Mouse (Mus musculus) CD8-positive naive resting alpha-beta T cell, adult 2 months (primary cell): ENCODE data around the gene Ak9.
A peak's percentile ranks its signal among the peaks of the same experiment; 100 is the strongest.

Source experiments
- DNase-seq, 2 experiments: peaks; one replicate each; pipeline ENCODE4 v3.0.0; 2022; ENCODE audit warnings: low read depth in 2 of 2, low spot score in 2 of 2

Ak9 gene

DNA sequence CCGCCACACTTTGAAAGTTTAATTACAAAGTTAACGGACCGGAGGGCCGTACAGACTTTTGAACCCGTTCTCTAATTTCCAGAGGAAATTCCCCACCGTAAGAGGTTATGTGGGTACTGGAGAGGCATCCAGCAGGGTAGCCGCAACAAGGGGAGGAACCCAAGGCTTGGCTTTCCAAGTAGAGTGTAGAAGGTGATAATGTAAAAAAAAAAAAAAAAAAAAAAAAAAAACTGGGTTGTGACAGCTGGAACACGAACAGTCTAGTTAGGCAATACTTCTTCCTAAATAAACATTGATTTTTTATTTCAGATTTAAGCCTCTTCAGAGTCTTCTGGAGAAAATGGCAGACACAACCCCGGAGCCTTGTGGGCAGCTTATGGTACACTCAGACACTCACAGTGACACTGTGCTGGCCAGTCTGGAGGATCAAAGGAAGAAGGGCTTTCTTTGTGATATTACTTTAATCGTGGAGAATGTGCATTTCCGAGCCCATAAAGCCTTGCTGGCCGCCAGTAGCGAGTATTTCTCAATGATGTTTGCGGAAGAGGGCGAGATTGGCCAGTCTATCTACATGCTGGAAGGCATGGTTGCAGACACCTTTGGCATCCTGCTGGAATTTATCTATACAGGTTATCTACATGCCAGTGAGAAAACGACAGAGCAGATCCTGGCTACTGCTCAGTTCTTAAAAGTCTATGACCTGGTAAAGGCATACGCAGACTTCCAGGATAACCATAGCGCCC lies 147.2 kb downstream of the Ak9 start:
- DNase-seq: no peak

DNA sequence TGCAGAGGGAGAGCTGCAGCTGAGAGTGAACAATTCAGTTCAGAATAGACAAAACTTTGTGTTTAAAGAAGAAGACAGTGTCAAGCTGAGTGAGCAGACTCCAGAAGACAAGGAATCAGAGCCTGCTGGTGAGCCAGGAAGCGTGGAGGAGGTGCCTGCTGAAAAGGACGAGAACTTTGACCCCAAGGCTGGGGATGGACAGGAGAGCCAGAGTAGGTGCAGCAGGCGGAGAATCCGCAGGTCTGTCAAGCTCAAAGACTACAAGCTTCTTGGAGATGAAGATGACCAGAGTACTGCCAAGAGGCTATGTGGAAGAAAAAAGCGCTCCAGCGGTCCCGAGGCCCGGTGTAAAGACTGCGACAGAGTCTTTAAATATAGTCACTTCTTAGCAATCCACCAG lies 147.9 kb downstream of the Ak9 start:
- DNase-seq: no peak

DNA sequence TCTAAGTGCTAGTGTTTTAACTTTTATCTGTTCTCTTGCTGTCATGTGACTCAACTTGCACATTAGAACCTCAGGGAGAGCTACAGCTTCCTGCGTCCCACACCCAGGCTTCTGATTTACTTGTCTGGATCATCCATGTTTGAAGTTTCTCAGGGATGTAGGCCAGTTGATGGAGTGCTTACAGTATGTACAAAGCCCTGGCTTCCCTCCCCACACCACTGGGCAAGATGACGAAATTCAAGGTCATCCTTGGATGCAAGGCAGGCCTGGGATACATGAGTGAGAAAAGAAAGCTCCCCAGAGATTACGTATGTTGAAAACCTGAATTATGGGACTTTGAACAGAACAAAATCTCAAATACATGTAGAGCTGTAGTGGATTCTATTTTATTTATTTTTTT lies 149.0 kb downstream of the Ak9 start:
- DNase-seq: no peak

DNA sequence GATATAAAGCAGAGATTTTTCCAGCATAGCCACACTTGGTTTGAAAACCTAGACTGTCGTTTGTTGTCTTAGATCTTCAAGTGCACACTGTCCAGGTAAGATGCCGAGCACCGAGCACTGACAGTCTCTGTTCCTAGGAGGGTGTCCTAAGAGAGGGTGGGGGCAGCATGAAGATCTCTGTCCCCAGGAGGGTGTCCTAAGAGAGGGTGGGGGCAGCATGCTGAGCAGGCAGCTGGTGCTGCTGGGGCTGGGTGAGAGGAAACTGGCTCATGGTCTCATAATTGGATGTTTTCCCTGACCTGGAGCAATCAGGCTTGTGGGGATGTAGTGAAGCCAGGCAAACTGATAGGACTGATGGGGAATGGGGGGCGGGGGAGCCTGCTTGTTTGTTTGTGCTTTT lies 156.2 kb downstream of the Ak9 start:
- no peak for DNase-seq

DNA sequence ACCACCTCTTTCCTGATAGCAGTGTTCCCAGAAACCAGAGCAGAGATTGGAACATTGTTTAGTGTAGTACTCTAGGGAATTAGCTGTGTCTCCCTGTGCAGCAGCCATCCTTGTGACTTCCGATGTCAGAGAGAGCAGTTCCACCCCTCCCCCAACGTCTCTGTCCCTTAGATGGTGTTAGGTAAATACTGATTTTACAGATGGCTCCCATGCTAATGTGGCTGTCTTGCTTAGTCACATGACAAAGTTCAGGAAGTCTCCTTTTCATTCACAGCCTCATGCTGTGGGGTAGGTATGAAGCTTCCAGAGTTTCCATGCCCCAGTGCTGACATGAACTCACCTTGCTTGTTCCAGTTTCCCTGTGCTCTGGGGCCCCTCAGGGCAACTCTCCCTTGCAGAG lies 156.7 kb downstream of the Ak9 start:
- no peak for DNase-seq

DNA sequence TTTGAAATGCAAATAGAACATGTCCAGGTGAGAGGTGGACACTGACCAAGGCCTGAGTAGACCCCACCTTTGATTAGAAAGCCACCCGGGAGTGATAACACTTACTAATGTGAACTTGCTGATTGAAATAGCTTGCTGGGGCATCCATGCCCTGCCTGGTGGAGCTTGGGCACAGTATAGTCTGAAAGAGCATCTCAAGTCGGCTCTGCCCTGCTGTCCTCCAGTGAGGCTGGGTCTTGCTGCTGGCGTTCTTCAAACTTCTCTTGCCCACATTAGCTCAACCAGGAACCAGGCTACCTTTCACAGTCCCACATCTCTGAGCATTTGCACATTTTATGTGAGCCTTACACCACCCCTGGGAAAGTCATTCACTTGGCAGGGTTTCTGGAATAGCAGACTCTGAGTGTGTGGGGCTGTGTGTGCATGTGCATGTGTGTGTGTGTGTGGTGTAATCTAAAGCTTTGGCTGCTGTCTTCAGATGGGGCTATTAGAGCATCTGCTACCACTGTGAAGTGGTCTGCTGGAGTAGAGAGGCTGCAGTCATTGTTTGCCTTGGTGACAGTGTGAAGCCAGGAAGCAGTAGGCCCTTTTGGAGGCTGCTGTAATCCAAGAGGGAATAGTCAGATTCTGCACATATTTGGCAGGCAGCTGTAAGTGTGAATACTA lies 157.4 kb downstream of the Ak9 start:
- no peak for DNase-seq

DNA sequence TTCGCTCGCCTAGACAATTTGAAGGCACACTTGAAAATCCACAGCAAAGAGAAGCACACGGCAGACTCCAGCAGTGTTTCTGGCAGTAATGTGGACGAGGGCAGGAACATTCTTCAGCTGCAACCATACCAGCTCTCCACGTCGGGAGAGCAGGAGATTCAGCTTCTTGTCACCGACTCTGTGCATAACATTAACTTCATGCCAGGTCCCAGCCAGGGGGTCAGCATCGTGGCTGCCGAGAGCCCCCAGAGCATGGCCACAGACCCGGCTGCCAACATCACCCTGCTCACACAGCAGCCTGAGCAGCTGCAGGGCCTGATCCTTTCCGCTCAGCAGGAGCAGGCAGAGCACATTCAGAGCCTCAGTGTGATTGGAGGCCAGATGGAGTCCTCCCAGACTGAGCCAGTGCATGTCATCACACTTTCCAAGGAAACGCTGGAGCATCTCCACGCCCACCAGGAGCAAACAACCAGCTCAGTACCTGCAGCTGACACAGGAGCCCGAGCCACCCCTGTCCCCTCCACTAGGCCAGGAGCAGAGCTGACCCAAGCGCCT lies 160.7 kb downstream of the Ak9 start:
- DNase-seq: no peak

DNA sequence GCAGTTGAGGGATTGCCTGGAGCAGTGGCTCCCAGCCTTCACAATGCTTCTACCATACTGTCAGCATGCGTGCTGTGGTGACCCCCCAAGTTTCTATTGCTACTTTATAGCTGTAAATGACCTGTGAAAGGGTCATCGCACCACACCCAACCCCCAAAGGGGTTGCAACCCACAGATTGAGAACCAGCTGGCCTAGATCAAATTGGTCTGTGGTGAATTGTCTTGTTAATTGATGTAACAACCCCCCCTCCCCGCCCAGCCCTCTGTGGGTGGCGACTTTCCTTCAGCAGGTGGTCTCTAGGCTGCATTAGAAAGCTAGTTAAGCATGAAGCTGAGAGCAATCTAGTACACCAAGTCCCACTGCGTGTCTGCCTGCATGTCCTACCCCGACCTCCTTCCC lies 163.5 kb downstream of the Ak9 start:
- no peak for DNase-seq

DNA sequence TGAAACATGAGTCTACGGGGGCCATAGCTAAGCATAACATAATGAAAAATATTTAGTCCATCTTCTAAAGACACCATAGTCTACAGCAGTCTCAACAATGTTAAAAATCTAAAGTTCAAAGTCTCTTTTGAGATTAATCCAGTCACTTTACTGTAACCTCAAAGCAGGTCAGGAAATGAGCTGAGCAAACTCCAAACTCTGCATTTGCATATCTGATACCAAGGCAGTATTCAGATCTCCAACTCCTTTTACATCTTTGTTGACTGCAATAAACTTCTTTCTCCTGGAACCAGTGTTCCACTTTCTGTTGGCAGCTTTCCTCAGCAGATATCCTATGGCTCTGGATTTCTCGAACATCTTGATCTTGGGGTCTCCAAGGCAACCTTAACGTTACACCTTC lies 166.9 kb downstream of the Ak9 start:
- no peak for DNase-seq

DNA sequence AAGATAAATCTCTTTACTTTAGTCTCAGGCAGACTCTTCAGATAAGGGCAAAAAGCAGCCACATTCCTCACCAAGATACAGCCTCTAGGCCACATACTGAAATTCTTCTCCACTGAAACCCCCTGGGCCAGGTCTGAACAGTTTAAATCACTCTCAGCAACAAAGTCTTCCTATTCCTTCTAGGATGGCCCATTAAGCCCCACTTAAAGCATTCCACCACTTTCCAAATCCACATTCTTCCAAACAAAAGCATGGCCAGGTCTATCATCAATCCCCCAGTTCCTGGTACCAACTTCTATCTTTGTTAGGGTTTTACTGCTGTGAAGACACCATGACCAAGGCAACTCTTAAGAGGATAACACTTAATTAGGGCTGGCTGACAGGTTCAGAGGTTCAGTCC lies 168.8 kb downstream of the Ak9 start:
- no peak for DNase-seq

DNA sequence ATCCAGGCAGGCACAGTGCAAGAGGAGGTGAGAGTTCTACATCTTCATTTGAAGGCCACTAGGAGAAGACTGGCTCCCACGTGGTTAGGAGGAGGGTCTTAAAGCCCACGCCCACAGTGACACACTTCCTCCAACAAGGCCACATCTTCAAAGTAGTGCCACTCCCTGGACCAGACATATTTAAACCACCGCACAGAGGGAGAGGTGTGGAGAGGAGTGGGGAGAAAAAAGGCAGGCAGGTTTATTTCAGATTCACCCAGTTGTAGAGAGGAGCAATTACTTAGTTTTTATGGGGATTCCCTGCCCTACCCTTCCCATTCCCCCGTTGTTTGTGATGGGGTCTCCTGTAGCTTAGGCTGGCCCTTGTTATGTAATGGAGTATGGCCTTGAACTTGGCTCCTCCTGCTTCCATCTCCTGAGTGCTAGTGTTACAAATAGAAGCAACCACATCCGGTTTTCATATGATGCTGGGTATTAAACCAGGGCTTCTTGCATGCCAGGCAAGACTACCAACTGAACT lies 169.2 kb downstream of the Ak9 start:
- peak; percentile 35 to 51 for DNase-seq

DNA sequence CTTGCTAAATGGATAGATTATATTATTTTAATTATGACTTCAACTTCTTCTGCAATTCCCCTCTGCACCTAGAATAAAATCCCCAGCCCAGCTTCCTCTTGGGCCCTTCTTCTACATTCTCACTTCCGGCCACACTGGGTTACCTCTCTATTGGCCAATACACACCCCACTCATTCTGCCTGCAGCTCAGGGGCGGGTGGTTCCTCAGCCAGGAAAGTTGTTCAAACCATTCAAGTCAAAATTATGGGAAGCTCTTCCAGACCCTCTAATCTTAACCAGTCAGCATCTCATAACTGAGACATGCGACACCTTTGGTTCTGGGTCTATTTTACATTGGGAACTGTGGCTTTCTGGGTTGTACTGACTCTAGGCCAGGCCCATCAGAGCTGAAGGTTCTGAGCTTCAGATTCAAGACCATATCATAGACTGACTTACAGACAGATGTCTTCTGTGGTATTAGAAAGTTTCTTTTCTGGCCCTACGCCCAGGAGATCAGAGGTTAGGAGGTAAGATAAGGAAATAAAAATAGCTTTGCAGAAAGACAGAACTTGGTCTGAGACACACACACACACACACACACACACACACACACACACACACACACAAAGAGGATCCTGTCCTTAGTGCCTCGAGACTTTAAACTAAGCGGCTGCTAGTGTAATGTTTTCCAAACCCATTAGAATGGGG lies 170.1 kb downstream of the Ak9 start:
- DNase-seq: peak; percentile 29 to 39

DNA sequence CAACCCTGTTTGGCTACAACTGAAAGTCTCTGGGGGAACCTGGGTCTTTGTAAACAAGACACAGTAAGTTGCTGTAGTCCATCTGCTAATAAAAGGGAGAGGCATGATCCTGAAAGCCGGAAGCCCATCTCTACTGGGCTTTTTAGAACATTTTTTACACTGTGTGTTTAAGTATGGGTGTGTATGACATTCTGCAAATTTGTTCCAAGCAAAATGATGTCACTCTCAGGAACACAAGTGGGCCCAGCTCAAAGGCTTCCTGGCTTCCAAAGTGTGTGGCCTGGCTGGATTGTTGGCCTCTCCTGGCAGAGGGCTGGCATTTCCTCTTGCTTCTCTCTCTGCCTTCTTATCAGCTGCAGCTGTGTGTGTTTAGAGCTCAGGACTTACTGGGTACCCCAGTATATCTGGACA lies 171.2 kb downstream of the Ak9 start:
- DNase-seq: no peak

DNA sequence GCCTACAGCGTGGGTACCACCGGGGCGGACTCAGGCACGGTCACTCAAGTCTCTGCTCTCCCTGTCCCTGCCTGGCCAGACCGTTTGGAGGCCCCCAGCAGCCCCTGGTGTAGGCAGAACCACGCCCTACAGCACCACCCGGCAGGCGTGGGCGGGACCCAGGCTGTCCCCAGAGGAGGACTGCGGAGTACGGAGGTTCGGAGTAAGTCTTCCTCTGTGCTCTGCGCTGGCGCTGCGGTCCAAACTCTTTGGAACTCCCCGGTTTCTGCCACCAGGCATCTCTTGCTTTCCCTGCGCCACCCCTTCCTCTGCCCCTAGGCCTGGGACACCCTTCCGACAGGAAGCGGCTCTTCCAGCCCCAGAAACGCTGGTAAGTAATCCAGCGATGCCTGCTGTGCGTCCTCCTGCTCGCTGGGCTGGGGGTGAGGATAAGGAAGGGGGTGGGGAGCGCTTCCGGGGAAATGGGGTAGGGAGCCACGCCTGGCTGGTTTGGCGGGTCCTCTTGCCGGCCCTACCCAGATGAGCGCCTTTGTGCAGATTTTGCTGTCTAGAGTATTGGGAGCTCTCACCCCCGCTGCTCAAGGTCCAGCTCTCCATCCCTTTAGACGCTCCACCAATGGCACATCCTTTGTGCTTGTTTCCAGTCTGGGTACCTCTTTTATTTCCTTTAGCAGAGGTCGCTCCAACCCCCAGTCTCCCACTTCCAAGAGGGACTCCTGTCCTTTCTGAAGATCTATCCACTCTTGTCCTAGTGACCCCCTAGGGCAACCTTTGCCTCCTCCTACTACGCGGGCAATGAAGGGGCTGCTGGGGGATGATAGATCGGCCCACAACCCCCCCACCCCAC lies 172.6 kb downstream of the Ak9 start, which contains the start of gene Mical1:
Gene Mical1, plus strand, starts transcription at position 144 of the 847 bp plus-strand sequence.
- DNase-seq: peak; percentile 52 to 58

DNA sequence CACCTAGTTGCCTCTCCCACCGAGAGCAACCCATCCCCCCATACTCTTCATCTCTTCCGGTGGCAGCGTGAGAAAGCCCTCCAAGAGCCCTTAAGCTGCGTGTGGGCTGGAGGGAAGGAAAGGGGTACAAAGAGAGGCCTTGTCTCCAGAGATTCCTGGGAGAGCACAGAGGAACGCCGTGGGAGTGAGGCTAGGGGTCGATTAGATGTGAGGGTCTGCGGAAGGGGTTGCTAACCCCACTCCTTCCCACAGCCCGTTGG lies 173.2 kb downstream of the Ak9 start:
- no peak for DNase-seq

DNA sequence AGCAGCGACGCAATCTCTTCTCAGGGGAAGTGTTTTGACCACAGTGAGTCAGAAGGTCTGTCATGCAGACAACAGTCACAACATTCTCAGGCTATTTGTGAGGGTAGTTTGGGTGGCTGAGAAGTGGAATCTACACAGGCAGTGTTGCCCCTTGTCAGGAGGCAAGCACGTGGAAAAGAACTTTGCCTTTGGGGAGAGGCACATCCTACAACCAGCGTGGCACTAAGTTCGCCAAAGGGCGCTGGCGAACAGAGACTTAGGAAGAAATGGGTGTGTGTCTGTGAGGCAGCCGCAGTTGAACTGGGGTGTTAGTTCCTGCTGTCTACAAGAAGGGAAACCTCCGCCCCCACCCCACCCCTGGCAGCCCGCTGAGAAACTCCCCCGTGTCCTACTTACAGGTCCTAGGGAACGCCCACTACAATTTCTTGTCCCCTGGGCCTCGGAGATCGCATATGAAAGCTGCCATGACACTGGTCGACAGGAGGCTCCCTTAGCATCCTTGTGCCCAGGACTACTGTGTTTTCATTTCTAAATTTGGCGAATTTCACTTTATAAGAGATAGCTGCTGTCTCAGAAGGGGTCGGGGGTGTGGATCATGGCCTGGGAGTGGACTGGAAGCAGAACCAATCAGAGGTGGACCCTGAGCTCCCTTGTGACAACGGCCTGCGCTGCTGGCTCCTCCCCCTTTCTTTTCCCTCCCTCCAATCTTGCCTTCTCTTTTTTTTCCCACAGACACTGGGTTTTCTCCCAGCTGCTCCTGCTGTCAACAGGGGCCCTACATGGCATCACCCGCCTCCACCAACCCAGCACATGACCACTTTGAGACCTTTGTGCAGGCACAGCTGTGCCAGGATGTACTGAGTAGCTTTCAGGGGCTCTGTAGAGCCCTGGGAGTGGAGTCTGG lies 173.8 kb downstream of the Ak9 start:
- DNase-seq: peak; percentile 38 to 66

DNA sequence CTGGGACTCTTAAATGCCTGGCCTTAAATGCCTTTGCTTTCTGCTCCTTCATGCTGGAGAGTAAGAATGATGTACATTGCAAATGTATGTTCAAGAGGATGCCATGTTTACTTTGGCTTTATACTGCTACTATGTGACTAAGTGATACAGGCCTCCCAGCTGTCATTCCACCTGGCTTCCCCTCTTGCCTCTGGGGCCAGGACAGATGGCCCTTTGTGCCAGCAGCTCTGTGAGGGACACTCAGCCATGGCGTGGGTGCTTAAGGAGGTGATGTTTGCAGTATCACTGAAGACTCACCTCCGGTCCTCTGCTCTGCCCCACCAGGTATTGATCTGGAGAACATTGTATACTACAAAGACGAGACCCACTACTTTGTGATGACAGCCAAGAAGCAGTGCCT lies 176.2 kb downstream of the Ak9 start:
- no peak for DNase-seq

DNA sequence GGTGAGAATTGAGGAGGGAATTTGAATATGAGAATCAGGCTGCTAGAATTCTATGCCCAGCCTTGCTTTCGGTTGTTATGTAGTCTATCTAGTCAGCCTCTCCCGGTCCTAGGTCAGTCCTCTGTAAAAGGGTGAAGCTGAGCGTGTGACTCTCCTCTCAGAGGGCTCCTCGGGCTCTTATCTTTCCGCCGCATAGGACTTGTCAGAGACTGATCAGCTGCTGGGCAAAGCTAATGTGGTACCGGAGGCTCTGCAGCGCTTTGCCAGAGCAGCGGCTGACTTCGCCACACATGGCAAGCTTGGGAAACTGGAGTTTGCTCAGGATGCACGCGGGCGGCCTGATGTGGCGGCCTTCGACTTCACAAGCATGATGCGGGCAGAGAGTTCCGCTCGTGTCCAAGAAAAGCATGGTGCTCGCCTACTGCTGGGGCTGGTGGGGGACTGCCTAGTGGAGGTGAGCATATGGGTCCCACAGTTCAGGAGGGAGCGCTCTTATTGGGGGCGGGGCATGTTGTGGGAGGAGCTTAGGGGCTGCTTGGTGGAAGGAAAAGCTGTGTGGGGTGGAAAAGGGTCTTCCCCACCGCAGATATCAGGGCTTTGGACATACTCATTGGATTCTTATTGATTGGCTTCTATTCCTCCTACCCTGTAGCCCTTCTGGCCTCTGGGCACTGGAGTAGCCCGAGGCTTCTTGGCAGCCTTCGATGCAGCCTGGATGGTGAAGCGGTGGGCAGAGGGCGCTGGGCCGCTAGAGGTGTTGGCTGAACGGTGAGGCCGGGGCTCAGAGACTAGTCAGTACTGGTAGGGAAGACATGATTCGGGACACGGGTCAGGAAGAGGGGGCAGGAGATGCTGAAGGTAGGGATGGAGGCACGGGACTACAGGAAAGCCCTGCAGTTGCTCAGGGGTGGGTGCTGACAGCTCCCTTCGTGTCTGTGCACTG lies 177.4 kb downstream of the Ak9 start:
- DNase-seq: no peak

DNA sequence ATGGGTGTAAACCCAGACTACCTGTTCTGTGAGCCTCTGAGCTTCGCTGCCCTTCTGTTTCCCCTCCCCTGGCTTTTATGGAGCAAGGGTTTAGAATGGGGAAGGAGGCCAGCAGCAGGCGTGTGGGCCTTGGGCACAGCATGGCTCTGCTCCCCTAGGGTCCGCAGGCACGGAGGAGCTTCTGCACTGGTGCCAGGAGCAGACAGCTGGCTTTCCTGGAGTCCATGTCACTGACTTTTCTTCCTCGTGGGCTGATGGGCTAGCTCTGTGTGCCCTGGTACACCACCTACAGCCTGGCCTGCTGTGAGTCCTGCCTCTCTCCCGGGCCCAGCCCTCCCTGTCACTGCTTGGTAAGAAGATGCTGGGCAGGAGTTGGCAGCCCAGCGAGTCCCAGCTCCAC lies 178.7 kb downstream of the Ak9 start:
- DNase-seq: no peak
